Mouse (Mus musculus): ENCODE measurements at regions not wholly inside any gene's neighbourhood (a gene's known extent, or its start where the extent isn't known, plus 50 kb on each side); places are given as distances from the start of the nearest gene placed in this dataset.
A peak's percentile ranks its signal among the peaks of the same experiment; 100 is the strongest.

DNA sequence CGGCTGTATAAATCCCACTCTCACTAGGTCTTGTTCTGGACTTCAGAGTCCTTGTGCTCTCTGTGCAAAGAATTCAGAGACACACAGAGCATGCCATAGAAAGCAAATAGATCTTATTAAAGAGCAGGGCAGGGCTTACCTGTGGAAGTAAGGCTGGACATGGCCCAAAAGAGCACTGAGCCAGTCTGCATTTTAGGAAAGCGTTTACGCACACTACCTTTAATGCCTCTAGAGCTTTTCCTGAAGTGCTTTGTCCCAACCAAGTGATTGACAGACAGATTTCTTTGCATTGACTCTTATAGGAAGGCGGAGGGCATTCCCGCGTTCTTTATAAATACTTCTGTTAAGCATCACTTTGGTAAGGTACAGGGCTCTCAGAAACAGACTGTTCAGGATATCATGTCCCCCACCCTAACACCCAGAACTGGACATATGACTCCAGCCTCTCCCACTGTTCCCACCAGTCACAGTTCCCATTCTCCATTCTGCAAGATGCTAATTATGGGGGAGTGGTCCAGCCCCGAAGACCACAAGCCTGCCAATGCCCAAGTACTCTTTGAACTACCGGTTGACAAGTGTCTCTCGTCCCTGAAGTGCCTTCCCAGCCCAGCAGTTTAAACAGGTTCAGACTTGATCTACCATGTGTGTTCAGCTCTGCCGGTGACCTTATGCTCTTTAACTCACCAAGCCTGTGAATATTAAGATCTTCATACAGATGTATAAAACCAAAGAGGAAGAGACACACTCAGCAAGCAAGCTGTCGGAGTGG lies 369.7 kb downstream of the Etnk1 start:
- no peak for DNase-seq (ENCODE audit: low read depth, low spot score)

DNA sequence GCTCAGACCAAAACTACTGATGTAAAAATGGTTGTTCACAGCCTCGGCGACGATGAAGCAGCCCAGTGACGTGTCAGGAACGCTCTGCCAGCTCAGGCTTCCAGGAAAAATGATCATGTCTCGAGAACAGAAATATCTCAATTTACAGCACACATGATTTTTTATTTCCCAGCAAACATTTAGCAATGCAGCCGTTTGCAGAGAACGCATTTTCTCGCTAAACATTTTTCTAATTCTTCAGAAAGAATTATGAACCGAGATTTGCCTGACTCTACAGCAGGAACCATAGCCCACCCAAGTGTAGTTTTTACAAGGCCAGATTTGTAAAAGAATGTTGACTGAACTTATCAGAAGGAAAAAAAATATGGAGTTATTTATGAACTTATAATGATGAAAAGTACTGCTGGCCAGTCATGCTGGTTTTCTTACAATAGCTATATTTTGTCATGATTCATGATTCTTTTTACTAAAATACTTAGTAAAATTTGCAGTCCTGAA lies 380.4 kb downstream of the Etnk1 start:
- DNase-seq (ENCODE audit: low read depth, low spot score): no peak

GRCm38 (mm10) chr6:143554946-143555345 lies 387.9 kb downstream of the Etnk1 start:
- DNase-seq (ENCODE audit: low read depth, low spot score): peak; percentile 75

GRCm38 (mm10) chr6:143558046-143558884 lies 391.2 kb downstream of the Etnk1 start:
- no peak for DNase-seq (ENCODE audit: low read depth, low spot score)

GRCm38 (mm10) chr6:143559316-143559715 lies 392.3 kb downstream of the Etnk1 start:
- DNase-seq (ENCODE audit: low read depth, low spot score): peak; percentile 86

DNA sequence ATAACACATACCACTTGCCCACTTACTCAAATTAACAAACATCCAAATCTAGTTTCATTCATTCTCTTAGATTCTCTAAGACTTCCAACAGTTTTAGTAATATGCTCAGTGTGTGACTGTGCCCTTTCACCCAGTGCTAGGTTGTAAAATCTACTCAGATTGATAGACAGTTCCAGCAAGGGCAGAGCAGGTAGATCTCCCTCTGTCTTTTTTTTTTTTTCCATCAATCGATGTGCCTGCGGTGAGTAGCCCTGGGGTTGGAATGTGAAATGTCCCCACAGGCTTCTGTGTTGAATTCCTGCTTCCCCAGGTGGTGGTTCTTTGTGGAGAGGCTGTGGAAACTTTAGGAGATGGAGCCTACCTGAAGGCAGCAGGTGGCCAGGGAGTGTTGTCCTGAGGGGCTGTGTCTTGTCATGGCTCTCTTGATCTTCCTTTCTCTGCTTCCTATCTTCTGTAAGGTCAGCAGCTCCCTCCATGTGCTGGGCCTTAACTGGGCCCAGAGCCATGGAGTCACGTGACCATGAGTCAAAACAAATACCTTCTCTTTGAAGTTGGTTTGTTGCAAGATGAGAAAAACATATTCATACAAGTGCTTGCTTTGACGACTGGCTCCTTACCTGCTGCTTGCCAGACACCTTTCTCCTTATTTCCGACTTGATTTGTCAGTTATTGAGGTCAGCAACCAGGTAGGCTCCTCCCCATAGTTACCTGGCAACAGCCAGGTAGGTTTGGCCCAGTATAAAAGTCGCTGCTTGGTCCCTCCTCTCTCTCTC lies 394.5 kb downstream of the Etnk1 start:
- peak; percentile 59 for DNase-seq (ENCODE audit: low read depth, low spot score)

GRCm38 (mm10) chr6:143571356-143572115 lies 404.5 kb downstream of the Etnk1 start:
- no peak for DNase-seq (ENCODE audit: low read depth, low spot score)

GRCm38 (mm10) chr6:143579223-143579622 lies 412.2 kb downstream of the Etnk1 start:
- DNase-seq (ENCODE audit: low read depth, low spot score): no peak

DNA sequence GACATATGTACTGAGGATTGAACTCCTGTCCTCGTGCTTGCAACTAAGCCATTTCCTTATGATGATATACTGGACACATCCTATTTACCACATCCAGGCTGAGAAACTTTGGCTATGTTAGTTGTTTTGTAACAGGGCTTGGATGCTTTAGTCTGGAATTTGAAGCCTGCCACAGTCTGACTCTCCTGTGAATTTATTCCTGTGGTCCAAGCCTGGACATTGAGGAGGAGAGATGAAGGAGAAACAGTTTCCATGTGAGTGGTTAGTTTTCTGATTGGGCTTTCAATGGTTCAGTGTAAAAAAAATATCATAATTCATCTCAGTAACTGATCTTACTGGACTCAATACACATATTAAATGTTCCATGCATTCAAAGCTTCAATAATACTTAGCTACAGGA lies 422.6 kb downstream of the Etnk1 start:
- peak; percentile 66 for DNase-seq (ENCODE audit: low read depth, low spot score)

GRCm38 (mm10) chr6:143590231-143590630 lies 423.2 kb downstream of the Etnk1 start:
- peak; percentile 74 for DNase-seq (ENCODE audit: low read depth, low spot score)

DNA sequence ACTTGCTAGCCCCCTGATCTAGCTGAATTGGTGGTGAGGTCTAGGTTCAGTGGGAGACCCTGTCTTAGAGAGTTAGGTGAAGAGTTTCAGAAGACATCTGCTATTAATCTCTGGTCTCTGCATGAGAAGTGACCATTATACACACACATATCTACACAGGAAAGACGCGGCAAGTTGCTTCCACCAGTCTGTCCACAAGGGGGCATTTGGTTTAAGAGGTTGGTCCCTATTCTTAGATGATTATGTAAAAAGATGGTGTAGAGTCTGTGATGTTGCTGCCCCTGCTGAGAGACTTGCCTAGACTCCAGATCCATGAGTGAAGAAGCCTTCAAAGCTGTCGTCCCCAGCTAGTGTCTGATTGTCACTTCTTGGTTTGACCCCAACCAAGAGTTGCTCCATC lies 425.5 kb downstream of the Etnk1 start:
- DNase-seq (ENCODE audit: low read depth, low spot score): peak; percentile 39

GRCm38 (mm10) chr6:143595486-143595885 lies 428.5 kb downstream of the Etnk1 start:
- no peak for DNase-seq (ENCODE audit: low read depth, low spot score)

- no peak for DNase-seq (ENCODE audit: low read depth, low spot score)
Measured at GRCm38 (mm10) chr6:143597414-143597813, 430.4 kb downstream of the Etnk1 start.

DNA sequence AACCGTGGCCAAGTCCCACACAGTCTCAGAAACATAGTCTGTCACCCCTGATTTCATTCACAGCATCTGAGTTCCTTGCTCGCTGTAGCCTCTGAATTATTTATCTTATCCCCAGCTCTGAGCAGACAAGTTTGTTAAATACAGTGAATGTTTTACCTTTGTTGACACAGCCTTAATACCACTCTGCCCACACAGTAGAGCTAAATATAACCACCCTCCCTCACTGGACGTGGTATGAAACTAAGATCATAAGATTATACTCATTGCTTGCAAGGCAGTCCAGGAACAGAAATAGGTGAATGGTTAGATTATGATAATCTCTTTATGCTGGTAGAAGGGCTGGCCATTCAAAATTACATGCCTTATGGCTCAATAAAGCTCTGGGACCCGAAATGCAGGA lies 431.9 kb downstream of the Etnk1 start:
- DNase-seq (ENCODE audit: low read depth, low spot score): no peak

GRCm38 (mm10) chr6:143609100-143609499 lies 442.1 kb downstream of the Etnk1 start:
- DNase-seq (ENCODE audit: low read depth, low spot score): peak; percentile 84

DNA sequence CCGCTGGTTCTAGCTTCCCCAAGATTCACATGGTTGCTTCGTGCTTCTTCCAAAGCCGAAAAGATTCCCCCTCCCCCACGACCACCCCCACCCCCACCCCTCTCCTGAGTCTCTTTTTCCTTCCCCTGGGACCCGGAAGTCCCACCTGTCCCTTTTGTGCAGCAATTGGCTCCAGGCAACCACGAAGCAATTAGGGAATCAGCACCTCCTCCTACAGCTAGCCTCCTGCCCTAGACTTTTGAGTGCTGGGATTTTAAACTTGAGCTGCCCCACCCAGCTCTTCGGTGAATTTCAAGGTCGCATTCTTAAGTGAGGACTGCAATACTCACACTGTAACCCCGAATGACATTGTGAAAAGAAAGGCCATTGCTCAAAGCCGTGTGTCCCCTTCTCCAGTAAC lies 445.9 kb downstream of the Etnk1 start:
- DNase-seq (ENCODE audit: low read depth, low spot score): no peak

DNA sequence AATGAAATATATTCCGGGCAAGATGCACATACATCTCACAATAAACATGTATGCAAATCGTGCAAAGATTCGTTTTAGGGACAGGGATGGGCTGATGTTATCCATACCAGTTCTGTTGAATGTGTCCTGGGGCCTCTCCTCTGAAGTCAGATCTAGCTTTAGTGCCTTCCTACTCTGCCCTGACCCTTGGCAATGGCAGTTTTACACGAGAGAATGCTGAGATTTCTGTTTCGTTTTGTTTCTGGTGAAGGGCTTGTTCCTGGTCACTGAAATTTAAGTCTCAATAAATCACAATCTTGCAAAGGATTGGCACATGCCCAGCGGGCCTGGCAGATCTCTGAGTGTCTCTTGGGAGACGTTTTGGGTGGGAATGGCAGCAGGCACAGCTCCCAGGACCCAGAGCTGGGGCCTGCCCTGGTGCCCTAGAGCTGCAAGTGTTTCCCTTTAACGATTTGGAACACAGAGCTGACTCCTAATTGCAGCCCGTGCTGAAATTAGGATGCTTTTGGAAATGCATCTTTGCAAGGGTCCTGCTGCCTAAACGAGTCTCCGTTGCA lies 447.5 kb downstream of the Etnk1 start:
- DNase-seq (ENCODE audit: low read depth, low spot score): no peak

DNA sequence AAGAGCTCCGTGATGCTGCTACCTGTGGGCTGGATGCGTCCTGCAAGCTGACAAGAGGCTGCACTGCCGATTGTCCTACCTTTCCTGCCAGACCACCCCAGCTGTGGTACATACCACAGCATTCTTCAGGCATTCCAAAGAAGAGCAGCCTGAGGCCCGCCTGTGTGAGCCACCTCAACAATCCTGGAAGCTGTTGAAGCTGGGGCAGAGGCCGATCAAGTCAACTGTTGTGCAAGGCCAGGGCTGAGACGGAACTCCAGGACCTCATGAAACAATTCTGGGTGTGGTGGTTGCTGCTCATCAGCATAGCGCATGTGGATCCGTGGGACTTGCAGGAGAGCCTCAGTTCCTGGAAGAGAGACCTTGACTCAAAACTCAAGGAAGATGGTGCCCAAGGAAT lies 448.3 kb downstream of the Etnk1 start:
- no peak for DNase-seq (ENCODE audit: low read depth, low spot score)

GRCm38 (mm10) chr6:143616386-143616785 lies 449.4 kb downstream of the Etnk1 start:
- DNase-seq (ENCODE audit: low read depth, low spot score): peak; percentile 94

DNA sequence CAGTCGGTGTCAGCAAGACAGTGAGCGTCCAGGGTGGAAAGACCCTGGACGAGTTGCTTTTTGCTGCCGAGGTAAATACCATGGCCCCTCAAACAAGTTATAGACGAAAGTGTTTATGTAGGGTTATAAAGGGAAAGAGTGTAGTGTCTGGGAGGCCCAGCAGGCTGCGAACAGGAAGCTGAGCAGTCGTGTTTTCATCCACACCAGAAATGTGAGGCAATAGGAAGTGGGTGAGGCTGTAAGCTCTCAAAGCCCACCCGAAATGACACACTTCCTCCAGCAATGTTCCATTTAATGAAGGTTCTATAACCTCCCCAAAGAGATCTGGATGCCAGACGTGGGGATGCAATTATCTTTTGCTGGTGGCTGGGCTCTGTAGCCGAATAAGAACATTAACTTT lies 451.5 kb downstream of the Etnk1 start:
- DNase-seq (ENCODE audit: low read depth, low spot score): no peak

GRCm38 (mm10) chr6:143620583-143620982 lies 453.6 kb downstream of the Etnk1 start:
- no peak for DNase-seq (ENCODE audit: low read depth, low spot score)

Data from 3T3-L1 (cell line).